Mouse (Mus musculus) E14TG2a.4 (cell line): ENCODE measurements around the gene Olfr1061.
"Not testable (repeated sequence)": the region's sequence is repeated elsewhere in the genome, so short reads cannot be mapped to it uniquely, and the experiment has no call there.

Source experiments
- H3K27me3 ChIP-seq: 2 replicates; pipeline ENCODE4 v1.6.1; 2014; ENCODE audit warnings: low read length, control low read depth; ENCODE audit not compliant: insufficient read depth
- H3K36me3 ChIP-seq: 2 replicates; pipeline ENCODE4 v1.6.1; 2014; ENCODE audit warnings: low read length, control low read depth; ENCODE audit not compliant: insufficient read depth
- H3K4me1 ChIP-seq: replicated peaks from 2 replicates; pipeline ENCODE4 v1.6.1; 2014; ENCODE audit warnings: low read depth, low read length, control low read depth
- H3K4me3 ChIP-seq: replicated peaks from 2 replicates; pipeline ENCODE4 v1.5.1; 2014; ENCODE audit warnings: mild to moderate bottlenecking, low read length
- H3K9me3 ChIP-seq: 2 replicates; pipeline ENCODE4 v1.6.1; 2014; ENCODE audit warnings: low read length, control low read depth
- CTCF ChIP-seq: conservative IDR thresholded peaks from 2 replicates; pipeline ENCODE4 v1.5.1; 2014; ENCODE audit warnings: low read length
- NANOG ChIP-seq: IDR thresholded peaks from 2 replicates; pipeline ENCODE4 v1.6.1; 2014; ENCODE audit warnings: borderline replicate concordance, low read length, mixed read lengths
- POU5F1 ChIP-seq: IDR thresholded peaks from 2 replicates; pipeline ENCODE4 v1.6.1; 2014; ENCODE audit warnings: low read length, borderline replicate concordance

The Olfr1061 gene

GRCm38 (mm10) chr2:86413950-86414349 is at the start of gene Olfr1061:
Olfr1061 (minus strand) TSS chr2:86414050.
- Histone ChIP-seq H3K4me3 (no peak within 1 kb of the TSS), H3K9me3 (no peaks in the 10 kb centered on the region), H3K27me3 (no peaks in the 10 kb centered on the region), H3K36me3 (no peaks in the 10 kb centered on the region), H3K4me1 (no peaks in the 10 kb centered on the region)
- TF ChIP-seq NANOG (no peak), POU5F1 (no peak), CTCF (no peak)

- H3K4me1 ChIP-seq = no peaks in the 10 kb centered on the region
- no peaks in the 10 kb centered on the region for H3K36me3 ChIP-seq
- no peak overlapping the region for H3K4me3 ChIP-seq
- H3K27me3 ChIP-seq = no peaks in the 10 kb centered on the region
- H3K9me3 ChIP-seq = no peaks in the 10 kb centered on the region
- no peak for TF ChIP-seq POU5F1
- TF ChIP-seq NANOG = no peak
- TF ChIP-seq CTCF = no peak
Measured at GRCm38 (mm10) chr2:86460434-86460833, 46.6 kb upstream of the Olfr1061 start.

- TF ChIP-seq POU5F1 (no peak), CTCF (no peak), NANOG (no peak)
- Histone ChIP-seq H3K36me3 (no peaks in the 10 kb centered on the region), H3K27me3 (no peaks in the 10 kb centered on the region), H3K4me3 (no peak within 1 kb of the TSS), H3K9me3 (no peaks in the 10 kb centered on the region), H3K4me1 (no peaks in the 10 kb centered on the region)
Measured at GRCm38 (mm10) chr2:86456169-86456568, 42.3 kb upstream of the Olfr1061 start, which contains the start of gene Olfr1066. Olfr1066 (minus strand) TSS chr2:86456269.

- H3K9me3 ChIP-seq, H3K36me3 ChIP-seq, H3K4me1 ChIP-seq, H3K27me3 ChIP-seq, H3K4me3 ChIP-seq: not testable (repeated sequence)
Measured at GRCm38 (mm10) chr2:86450491-86450890, 36.6 kb upstream of the Olfr1061 start, which contains the start of gene Olfr1065. Olfr1065 (minus strand) TSS chr2:86450591.

GRCm38 (mm10) chr2:86442101-86442500 is 28.3 kb upstream of the Olfr1061 start:
- not testable (repeated sequence) for H3K36me3 ChIP-seq, H3K4me3 ChIP-seq, H3K9me3 ChIP-seq, H3K4me1 ChIP-seq, H3K27me3 ChIP-seq

GRCm38 (mm10) chr2:86428511-86428910 is 14.7 kb upstream of the Olfr1061 start:
- H3K4me3 ChIP-seq, H3K4me1 ChIP-seq, H3K27me3 ChIP-seq, H3K36me3 ChIP-seq, H3K9me3 ChIP-seq: not testable (repeated sequence)

GRCm38 (mm10) chr2:86426649-86427048 is 12.8 kb upstream of the Olfr1061 start, which contains the start of gene Olfr1062:
Olfr1062 (minus strand) TSS chr2:86426749.
- H3K4me1 ChIP-seq, H3K9me3 ChIP-seq, H3K27me3 ChIP-seq, H3K36me3 ChIP-seq, H3K4me3 ChIP-seq: not testable (repeated sequence)

GRCm38 (mm10) chr2:86395114-86395513 is 18.7 kb downstream of the Olfr1061 start:
- Histone ChIP-seq H3K27me3 (no peaks in the 10 kb centered on the region), H3K36me3 (no peaks in the 10 kb centered on the region), H3K4me1 (no peaks in the 10 kb centered on the region), H3K4me3 (no peak overlapping the region), H3K9me3 (no peaks in the 10 kb centered on the region)
- TF ChIP-seq NANOG (no peak), CTCF (no peak), POU5F1 (no peak)

GRCm38 (mm10) chr2:86388461-86388860 is 25.4 kb downstream of the Olfr1061 start, which contains the start of gene Olfr1058:
Olfr1058 (minus strand) TSS chr2:86388561.
- not testable (repeated sequence) for H3K4me3 ChIP-seq, H3K4me1 ChIP-seq, H3K27me3 ChIP-seq

GRCm38 (mm10) chr2:86378293-86378692 is 35.6 kb downstream of the Olfr1061 start, which contains the start of gene Olfr1057:
Olfr1057 (minus strand) TSS chr2:86378393.
- H3K27me3 ChIP-seq = no peaks in the 10 kb centered on the region
- H3K9me3 ChIP-seq = no peaks in the 10 kb centered on the region
- H3K4me3 ChIP-seq = no peak within 1 kb of the TSS
- no peaks in the 10 kb centered on the region for H3K36me3 ChIP-seq
- no peaks in the 10 kb centered on the region for H3K4me1 ChIP-seq
- no peak for TF ChIP-seq POU5F1
- no peak for TF ChIP-seq NANOG
- TF ChIP-seq CTCF = no peak

More at GRCm38 (mm10) chr2:86388461-86388860, 25.4 kb downstream of the Olfr1061 start, which contains the start of gene Olfr1058:
- H3K9me3 ChIP-seq, H3K36me3 ChIP-seq: not testable (repeated sequence)

GRCm38 (mm10) chr2:86366342-86366741 is 47.5 kb downstream of the Olfr1061 start:
- H3K4me1 ChIP-seq, H3K27me3 ChIP-seq, H3K36me3 ChIP-seq, H3K4me3 ChIP-seq: not testable (repeated sequence)
- peaks cover 15% of the 10 kb centered on the region for H3K9me3 ChIP-seq
